Mouse (Mus musculus): ENCODE data around the gene Gsdma. TPM values are rescaled to one million over a fixed set of nuclear protein-coding genes. Genes with fewer than 3 reads are reported as not detected.

The Gsdma gene
- total and polyA plus RNA-seq, 3 experiments: 0.10 TPM; not detected in 2

Other genes with a start within 250 kb of the Gsdma start
- gene Mien1, start 225.4 kb upstream of the Gsdma start, total RNA-seq (2012; rRNA removed): 129 and 136 TPM in 2 replicates
- gene Mien1, start 225.4 kb upstream of the Gsdma start, total RNA-seq (2014; rRNA removed): 80.3 and 84.7 TPM in 2 replicates
- 94.6 and 109 TPM in 2 replicates for gene Mien1, start 225.4 kb upstream of the Gsdma start, polyA plus RNA-seq (2012; ENCODE audit: insufficient read length, low read depth)
- gene Grb7, start 218.0 kb upstream of the Gsdma start, total RNA-seq (2012; rRNA removed): 8.0 and 13.3 TPM in 2 replicates
- gene Grb7, start 218.0 kb upstream of the Gsdma start, total RNA-seq (2014; rRNA removed): 3.0 and 4.5 TPM in 2 replicates
- 9.9 and 11.5 TPM in 2 replicates for gene Grb7, start 218.0 kb upstream of the Gsdma start, polyA plus RNA-seq (2012; ENCODE audit: insufficient read length, low read depth)
- 110 and 124 TPM in 2 replicates for gene Ikzf3, start 118.3 kb upstream of the Gsdma start, total RNA-seq (2012; rRNA removed)
- gene Ikzf3, start 118.3 kb upstream of the Gsdma start, total RNA-seq (2014; rRNA removed): 118 and 130 TPM in 2 replicates
- gene Ikzf3, start 118.3 kb upstream of the Gsdma start, polyA plus RNA-seq (2012; ENCODE audit: insufficient read length, low read depth): 238 and 243 TPM in 2 replicates
- gene Zpbp2, start 113.3 kb upstream of the Gsdma start, total RNA-seq (2012; rRNA removed): 3.1 and 3.9 TPM in 2 replicates
- gene Zpbp2, start 113.3 kb upstream of the Gsdma start, total RNA-seq (2014; rRNA removed): 3.2 and 5.0 TPM in 2 replicates
- 3.0 and 3.7 TPM in 2 replicates for gene Zpbp2, start 113.3 kb upstream of the Gsdma start, polyA plus RNA-seq (2012; ENCODE audit: insufficient read length, low read depth)
- gene Ormdl3, start 77.0 kb upstream of the Gsdma start, total RNA-seq (2012; rRNA removed): 45.1 and 49.7 TPM in 2 replicates
- 30.6 and 32.9 TPM in 2 replicates for gene Ormdl3, start 77.0 kb upstream of the Gsdma start, total RNA-seq (2014; rRNA removed)
- 32.5 and 34.9 TPM in 2 replicates for gene Ormdl3, start 77.0 kb upstream of the Gsdma start, polyA plus RNA-seq (2012; ENCODE audit: insufficient read length, low read depth)
- gene Lrrc3c, start 66.1 kb upstream of the Gsdma start, total RNA-seq (2012; rRNA removed): not detected in 2 replicates
- gene Lrrc3c, start 66.1 kb upstream of the Gsdma start, total RNA-seq (2014; rRNA removed): not detected in 2 replicates
- gene Lrrc3c, start 66.1 kb upstream of the Gsdma start, polyA plus RNA-seq (2012; ENCODE audit: insufficient read length, low read depth): not detected in 2 replicates
- gene Gm12355, start 38.7 kb upstream of the Gsdma start, total RNA-seq (2012; rRNA removed): 1.8 and 2.0 TPM in 2 replicates
- 24.2 and 26.0 TPM in 2 replicates for gene Gm12355, start 38.7 kb upstream of the Gsdma start, total RNA-seq (2014; rRNA removed)
- gene Gm12355, start 38.7 kb upstream of the Gsdma start, polyA plus RNA-seq (2012; ENCODE audit: insufficient read length, low read depth): 3.0 and 9.8 TPM in 2 replicates
- not detected in 2 replicates for gene Gsdma3, start 38.0 kb upstream of the Gsdma start, total RNA-seq (2012; rRNA removed)
- gene Gsdma3, start 38.0 kb upstream of the Gsdma start, total RNA-seq (2014; rRNA removed): not detected in 2 replicates
- gene Gsdma3, start 38.0 kb upstream of the Gsdma start, polyA plus RNA-seq (2012; ENCODE audit: insufficient read length, low read depth): not detected in 2 replicates
- not detected in 2 replicates for gene Gsdma2, start 17.6 kb upstream of the Gsdma start, total RNA-seq (2012; rRNA removed)
- not detected in 2 replicates for gene Gsdma2, start 17.6 kb upstream of the Gsdma start, total RNA-seq (2014; rRNA removed)
- gene Gsdma2, start 17.6 kb upstream of the Gsdma start, polyA plus RNA-seq (2012; ENCODE audit: insufficient read length, low read depth): not detected in 2 replicates
- 291 and 337 TPM in 2 replicates for gene Psmd3, start 18.2 kb downstream of the Gsdma start, total RNA-seq (2012; rRNA removed)
- 163 and 166 TPM in 2 replicates for gene Psmd3, start 18.2 kb downstream of the Gsdma start, total RNA-seq (2014; rRNA removed)
- gene Psmd3, start 18.2 kb downstream of the Gsdma start, polyA plus RNA-seq (2012; ENCODE audit: insufficient read length, low read depth): 345 and 354 TPM in 2 replicates
- not detected in 2 replicates for gene Csf3, start 36.9 kb downstream of the Gsdma start, total RNA-seq (2012; rRNA removed)
- not detected in 2 replicates for gene Csf3, start 36.9 kb downstream of the Gsdma start, total RNA-seq (2014; rRNA removed)
- gene Csf3, start 36.9 kb downstream of the Gsdma start, polyA plus RNA-seq (2012; ENCODE audit: insufficient read length, low read depth): 0.21 and 0.29 TPM in 2 replicates
- gene Med24, start 65.1 kb downstream of the Gsdma start, total RNA-seq (2012; rRNA removed): 47.7 and 48.6 TPM in 2 replicates
- gene Med24, start 65.1 kb downstream of the Gsdma start, total RNA-seq (2014; rRNA removed): 26.5 and 30.9 TPM in 2 replicates
- 64.2 and 78.8 TPM in 2 replicates for gene Med24, start 65.1 kb downstream of the Gsdma start, polyA plus RNA-seq (2012; ENCODE audit: insufficient read length, low read depth)
- gene Thra, start 76.3 kb downstream of the Gsdma start, total RNA-seq (2012; rRNA removed): 2.5 and 3.9 TPM in 2 replicates
- 0.81 and 1.1 TPM in 2 replicates for gene Thra, start 76.3 kb downstream of the Gsdma start, total RNA-seq (2014; rRNA removed)
- gene Thra, start 76.3 kb downstream of the Gsdma start, polyA plus RNA-seq (2012; ENCODE audit: insufficient read length, low read depth): 3.8 and 4.3 TPM in 2 replicates
- 0.21 and 0.25 TPM in 2 replicates for gene Nr1d1, start 111.0 kb downstream of the Gsdma start, total RNA-seq (2012; rRNA removed)
- 0.17 and 0.39 TPM in 2 replicates for gene Nr1d1, start 111.0 kb downstream of the Gsdma start, total RNA-seq (2014; rRNA removed)
- gene Nr1d1, start 111.0 kb downstream of the Gsdma start, polyA plus RNA-seq (2012; ENCODE audit: insufficient read length, low read depth): 0.95 and 1.4 TPM in 2 replicates
- gene Msl1, start 131.2 kb downstream of the Gsdma start, total RNA-seq (2012; rRNA removed): 27.3 and 30.7 TPM in 2 replicates
- 25.9 and 26.4 TPM in 2 replicates for gene Msl1, start 131.2 kb downstream of the Gsdma start, total RNA-seq (2014; rRNA removed)
- 57.1 and 58.1 TPM in 2 replicates for gene Msl1, start 131.2 kb downstream of the Gsdma start, polyA plus RNA-seq (2012; ENCODE audit: insufficient read length, low read depth)
- gene Casc3, start 140.6 kb downstream of the Gsdma start, total RNA-seq (2012; rRNA removed): 16.7 and 18.3 TPM in 2 replicates
- 14.4 and 14.7 TPM in 2 replicates for gene Casc3, start 140.6 kb downstream of the Gsdma start, total RNA-seq (2014; rRNA removed)
- gene Casc3, start 140.6 kb downstream of the Gsdma start, polyA plus RNA-seq (2012; ENCODE audit: insufficient read length, low read depth): 71.7 and 93.0 TPM in 2 replicates
- gene Rapgefl1, start 172.4 kb downstream of the Gsdma start, total RNA-seq (2012; rRNA removed): 0.04 and 0.08 TPM in 2 replicates
- gene Rapgefl1, start 172.4 kb downstream of the Gsdma start, total RNA-seq (2014; rRNA removed): 0.11 TPM in 1 of 2 replicates, not detected in the other
- 0.25 and 0.29 TPM in 2 replicates for gene Rapgefl1, start 172.4 kb downstream of the Gsdma start, polyA plus RNA-seq (2012; ENCODE audit: insufficient read length, low read depth)
- gene Wipf2, start 199.3 kb downstream of the Gsdma start, total RNA-seq (2012; rRNA removed): 4.7 TPM in 2 replicates
- 1.9 and 2.1 TPM in 2 replicates for gene Wipf2, start 199.3 kb downstream of the Gsdma start, total RNA-seq (2014; rRNA removed)
- 7.7 and 9.7 TPM in 2 replicates for gene Wipf2, start 199.3 kb downstream of the Gsdma start, polyA plus RNA-seq (2012; ENCODE audit: insufficient read length, low read depth)
- 47.4 and 78.9 TPM in 2 replicates for gene Cdc6, start 243.4 kb downstream of the Gsdma start, total RNA-seq (2012; rRNA removed)
- 93.7 and 99.3 TPM in 2 replicates for gene Cdc6, start 243.4 kb downstream of the Gsdma start, total RNA-seq (2014; rRNA removed)
- gene Cdc6, start 243.4 kb downstream of the Gsdma start, polyA plus RNA-seq (2012; ENCODE audit: insufficient read length, low read depth): 81.3 and 91.9 TPM in 2 replicates

Measured in CH12.LX (cell line).